Mouse (Mus musculus) liver, postnatal 0 days (tissue): ENCODE results near the gene Usp43.

Experiments
- CTCF ChIP-seq: sonication (generic); IDR thresholded peaks from 2 replicates; pipeline ENCODE4 v1.5.1; 2016; ENCODE audit warnings: antibody characterized with exemption, low read depth
- EP300 ChIP-seq: IDR thresholded peaks from 2 replicates; pipeline ENCODE4 v1.6.1; 2016; ENCODE audit warnings: antibody characterized with exemption, low read depth, mild to moderate bottlenecking

GRCm38 (mm10) chr11:67903756-67904155 is 18.2 kb downstream of the Usp43 start:
- no peak for TF ChIP-seq CTCF
- no peak for TF ChIP-seq EP300
